Mouse (Mus musculus): Measurements from ENCODE around the gene Mrpl38. TPM values are rescaled to one million over a fixed set of nuclear protein-coding genes. Genes with fewer than 3 reads are reported as not detected.
A peak's percentile ranks its signal among the peaks of the same experiment; 100 is the strongest.

The Mrpl38 gene
- total RNA-seq (2015; ENCODE audit: low replicate concordance) (9.2 and 16.9 TPM in 2 replicates), total RNA-seq (2017; ENCODE audit: low replicate concordance) (5.3 and 8.5 TPM in 2 replicates)

GRCm38 (mm10) chr11:116138468-116139138 is at the start of gene Mrpl38:
Gene Mrpl38, minus strand, starts transcription at chr11:116138868.
- ATAC-seq (replicated peaks; ENCODE audit: low FRiP score, poor library complexity, severe bottlenecking) = peak; percentile 76

DNA sequence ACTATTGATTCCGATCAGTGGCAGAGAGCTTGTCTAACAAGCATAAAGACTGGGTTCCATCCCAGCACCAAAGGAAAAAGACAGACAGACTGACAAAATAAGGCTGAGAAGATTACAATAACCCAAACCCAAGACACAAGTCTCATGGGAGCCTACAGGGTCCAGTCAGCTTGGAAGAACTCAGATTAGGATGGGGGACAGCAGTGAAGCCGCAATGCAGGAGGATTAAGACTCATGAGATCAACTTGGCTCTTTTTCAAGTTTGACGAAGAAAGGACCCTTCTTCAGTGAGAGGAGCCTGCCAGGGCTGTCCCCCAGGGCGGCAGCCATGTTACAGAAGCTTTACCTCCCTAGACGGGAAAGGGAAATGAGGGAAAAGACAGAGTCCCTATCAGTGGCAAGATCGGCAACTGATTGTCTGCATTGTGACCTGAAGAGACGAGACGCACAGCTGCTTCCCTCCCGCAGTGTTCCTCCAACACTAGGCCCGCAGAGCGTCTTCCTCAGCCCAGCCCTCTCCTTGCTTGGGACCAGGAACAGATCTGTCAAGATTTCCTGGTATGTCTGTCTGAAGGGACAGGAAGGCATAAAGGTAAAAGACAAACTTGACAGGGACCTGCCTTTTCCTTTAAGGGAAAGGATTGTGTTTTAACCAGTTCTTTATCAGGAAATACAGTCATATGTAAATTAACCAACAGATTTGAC is 48.7 kb upstream of the Mrpl38 start:
- no peak for ATAC-seq (replicated peaks; ENCODE audit: low FRiP score, poor library complexity, severe bottlenecking)

DNA sequence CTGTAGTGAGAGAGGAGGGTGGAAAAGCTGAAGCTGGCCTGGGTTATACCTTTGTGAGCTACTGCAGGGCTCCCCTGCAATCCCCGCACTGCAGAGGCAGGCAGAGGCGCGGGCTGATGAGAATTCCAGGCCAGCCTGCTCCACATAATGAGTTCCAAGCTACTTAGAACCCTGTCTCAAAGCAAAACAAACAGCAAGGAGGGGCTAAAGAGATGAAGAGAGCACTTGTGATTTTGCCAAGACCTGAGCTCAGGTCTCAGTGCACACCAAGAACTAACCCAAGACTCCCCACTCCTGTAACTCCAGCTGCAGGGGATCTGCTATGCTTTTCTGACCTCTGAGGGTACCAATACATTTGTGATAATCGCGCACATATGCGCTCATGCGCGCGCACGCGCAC is 47.7 kb upstream of the Mrpl38 start:
- no peak for ATAC-seq (replicated peaks; ENCODE audit: low FRiP score, poor library complexity, severe bottlenecking)

DNA sequence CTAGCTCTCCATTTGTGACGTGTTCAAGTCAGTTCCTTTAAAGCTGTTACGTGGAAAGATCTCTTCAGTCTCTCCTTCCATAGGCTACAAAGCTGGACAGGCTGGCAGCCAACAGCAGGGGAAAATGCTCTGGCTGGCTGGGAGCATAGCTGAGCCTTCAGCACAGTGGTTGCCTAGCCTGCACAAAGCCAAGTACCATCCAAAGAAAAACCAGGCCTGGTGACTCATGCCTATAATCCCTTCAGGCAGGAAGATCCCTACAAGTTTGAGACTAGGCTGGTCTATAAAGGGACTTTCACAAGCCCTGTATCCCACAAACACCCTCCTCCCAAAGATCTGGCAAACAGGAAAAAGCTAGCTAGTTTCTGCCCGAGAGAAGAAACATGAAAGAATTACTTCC is 47.2 kb upstream of the Mrpl38 start:
- no peak for ATAC-seq (replicated peaks; ENCODE audit: low FRiP score, poor library complexity, severe bottlenecking)

DNA sequence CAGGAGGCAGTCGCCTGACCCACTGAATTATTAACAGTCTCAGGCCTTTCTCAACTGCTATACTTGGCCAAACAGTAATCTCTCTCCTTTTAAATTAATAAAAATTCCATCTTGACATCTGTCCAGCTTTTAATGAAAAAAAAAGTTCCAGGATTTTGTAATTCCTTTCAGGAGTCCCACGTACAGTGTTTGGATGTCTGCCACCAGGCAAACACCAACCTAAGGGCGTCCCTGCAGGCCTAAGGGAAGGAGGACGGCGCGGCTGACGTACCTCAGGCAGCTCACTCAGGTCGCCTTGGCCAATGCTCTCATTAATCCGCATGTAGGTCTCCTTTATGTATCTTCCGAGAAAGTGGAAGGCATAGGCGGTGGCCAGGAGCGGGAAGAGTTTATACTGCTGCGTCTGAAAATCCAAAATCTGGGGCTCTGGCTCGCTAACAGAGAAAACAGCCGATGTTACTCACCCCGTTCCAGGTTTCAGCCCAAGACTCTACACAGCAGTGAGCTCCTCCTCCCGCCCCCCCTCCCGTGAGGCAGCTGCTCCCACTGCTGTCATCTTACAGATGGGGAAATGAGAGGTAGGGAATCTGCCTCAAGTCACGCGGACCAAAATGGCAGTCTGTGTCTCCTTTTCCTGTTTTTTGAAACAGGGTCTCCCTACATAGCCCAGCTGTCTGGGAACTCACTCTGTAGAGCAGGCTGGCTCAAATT is 39.9 kb upstream of the Mrpl38 start:
- ATAC-seq (replicated peaks; ENCODE audit: low FRiP score, poor library complexity, severe bottlenecking) = no peak

DNA sequence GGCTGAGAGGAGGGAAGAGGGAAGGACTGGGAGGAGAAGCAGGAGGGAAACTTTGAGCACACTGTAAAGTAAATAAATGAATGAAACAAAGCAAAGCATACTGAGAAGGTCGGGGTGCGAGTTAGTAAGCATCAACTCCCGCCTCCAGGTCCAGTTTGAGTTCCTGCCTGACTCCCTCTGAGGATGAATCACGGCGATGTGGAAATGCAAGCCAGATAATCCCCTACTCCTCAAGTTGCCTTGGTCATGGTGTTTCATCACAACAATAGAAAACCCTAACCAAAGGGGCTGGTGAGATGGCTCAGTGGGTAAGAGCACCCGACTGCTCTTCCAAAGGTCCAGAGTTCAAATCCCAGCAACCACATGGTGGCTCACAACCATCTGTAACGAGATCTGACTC is 37.3 kb upstream of the Mrpl38 start:
- no peak for ATAC-seq (replicated peaks; ENCODE audit: low FRiP score, poor library complexity, severe bottlenecking)

GRCm38 (mm10) chr11:116174775-116175448 is 36.2 kb upstream of the Mrpl38 start:
- no peak for ATAC-seq (replicated peaks; ENCODE audit: low FRiP score, poor library complexity, severe bottlenecking)

DNA sequence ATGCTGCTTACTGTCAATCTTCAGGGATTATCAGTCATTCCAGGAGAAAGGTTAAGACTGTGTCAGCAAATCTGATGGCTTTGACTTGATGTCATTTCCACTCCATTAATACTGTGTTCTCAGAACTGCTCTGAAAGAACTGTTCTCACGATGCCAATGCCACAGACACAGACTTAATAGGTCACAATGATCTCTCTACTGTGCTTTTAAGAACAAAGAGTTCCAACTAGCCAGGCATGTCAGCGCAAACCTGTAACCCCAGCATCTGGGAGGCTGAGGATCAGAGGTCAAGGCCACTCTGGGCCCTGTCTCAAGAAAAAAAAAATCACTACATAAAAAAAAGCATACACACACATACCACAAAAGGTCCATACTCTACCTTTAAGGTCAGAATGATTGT is 33.3 kb upstream of the Mrpl38 start:
- ATAC-seq (replicated peaks; ENCODE audit: low FRiP score, poor library complexity, severe bottlenecking) = no peak

GRCm38 (mm10) chr11:116170003-116170800 is 31.5 kb upstream of the Mrpl38 start:
- no peak for ATAC-seq (replicated peaks; ENCODE audit: low FRiP score, poor library complexity, severe bottlenecking)

DNA sequence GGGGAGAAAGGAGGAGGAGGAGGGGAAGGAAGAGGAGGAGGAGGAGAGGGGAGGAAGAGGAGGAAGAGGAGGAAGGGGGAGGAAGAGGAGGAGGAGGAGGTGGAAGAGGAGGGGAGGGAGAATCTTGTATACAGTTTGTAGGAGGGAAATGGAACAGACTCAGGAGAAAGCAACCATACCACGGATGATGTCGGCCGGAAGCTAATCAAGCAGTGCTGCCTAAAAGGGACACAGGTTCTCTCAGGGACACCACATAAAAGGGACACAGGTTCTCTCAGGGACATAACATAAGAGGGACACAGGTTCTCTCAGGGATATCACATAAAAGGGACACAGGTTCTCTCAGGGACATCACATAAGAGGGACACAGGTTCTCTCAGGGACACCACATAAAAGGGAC is 30.5 kb upstream of the Mrpl38 start:
- no peak for ATAC-seq (replicated peaks; ENCODE audit: low FRiP score, poor library complexity, severe bottlenecking)

DNA sequence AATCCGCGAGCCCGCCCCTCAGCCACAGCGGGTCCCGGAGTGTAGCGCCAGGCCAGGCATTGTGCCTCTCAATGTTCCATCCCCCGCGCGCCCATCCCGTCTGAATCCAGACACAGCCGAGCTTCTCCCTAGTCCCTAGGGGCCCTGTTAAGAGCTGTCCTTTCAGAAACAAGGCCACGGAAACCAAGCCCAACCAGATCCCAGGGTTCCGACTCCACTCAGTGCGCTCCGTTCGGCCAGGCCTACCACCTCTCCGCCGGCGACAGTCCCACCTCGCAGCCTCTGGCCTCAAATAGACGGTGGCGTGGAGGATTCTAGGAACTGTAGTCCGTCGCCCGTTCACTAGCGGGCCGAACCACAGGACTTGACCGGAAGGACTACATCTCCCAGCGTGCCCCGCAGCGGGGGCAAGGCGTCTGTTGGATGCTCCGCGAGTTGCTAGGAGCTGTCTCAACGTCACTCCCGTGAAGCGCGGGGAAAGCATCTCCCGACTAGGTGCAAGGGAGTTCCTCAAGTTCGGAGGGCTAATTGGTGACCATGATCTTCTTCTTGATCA is 29.3 kb upstream of the Mrpl38 start, which contains the start of gene Fbf1:
Gene Fbf1 (minus strand): TSS at position 283 of the 556 bp plus-strand sequence.
- ATAC-seq (replicated peaks; ENCODE audit: low FRiP score, poor library complexity, severe bottlenecking) = peak; percentile 99

DNA sequence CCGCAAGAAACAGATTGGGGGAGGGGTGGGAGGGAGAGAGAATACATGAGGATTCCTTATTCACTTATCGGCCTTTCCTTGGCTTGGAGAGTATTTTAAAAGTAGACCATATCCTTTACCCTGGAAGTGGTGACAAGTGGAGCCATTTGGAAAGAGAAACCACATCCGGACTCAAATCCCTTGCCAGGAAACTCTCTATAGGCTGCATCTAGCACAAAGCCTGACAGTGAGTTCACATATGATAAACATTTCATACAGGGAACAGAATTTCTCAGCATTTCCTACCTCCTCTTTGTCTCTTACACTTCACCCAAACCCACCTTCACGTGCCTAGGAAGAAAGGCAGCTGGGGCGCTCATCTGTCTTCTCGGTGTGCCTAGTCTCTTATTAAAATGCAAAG is 28.6 kb upstream of the Mrpl38 start:
- peak; percentile 12 for ATAC-seq (replicated peaks; ENCODE audit: low FRiP score, poor library complexity, severe bottlenecking)

DNA sequence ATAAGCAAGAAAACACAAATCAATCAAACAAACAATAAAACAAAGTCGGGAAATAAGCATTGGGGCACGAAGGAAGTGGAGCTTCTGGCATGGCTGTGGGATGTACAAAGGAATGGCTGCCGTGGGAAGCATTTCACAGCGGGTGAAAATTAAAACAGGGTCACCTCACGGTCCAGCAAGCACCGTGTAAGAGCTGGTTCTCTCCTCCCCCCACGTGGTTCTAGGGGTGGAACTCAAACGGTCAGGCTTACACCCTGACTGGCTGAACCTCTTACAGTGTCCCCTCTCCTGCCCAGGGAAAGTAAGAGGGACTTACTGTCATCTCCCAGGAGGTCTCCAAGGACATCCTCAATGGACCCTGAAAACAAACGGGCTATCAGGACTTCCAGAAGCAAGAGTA is 24.3 kb upstream of the Mrpl38 start:
- no peak for ATAC-seq (replicated peaks; ENCODE audit: low FRiP score, poor library complexity, severe bottlenecking)

DNA sequence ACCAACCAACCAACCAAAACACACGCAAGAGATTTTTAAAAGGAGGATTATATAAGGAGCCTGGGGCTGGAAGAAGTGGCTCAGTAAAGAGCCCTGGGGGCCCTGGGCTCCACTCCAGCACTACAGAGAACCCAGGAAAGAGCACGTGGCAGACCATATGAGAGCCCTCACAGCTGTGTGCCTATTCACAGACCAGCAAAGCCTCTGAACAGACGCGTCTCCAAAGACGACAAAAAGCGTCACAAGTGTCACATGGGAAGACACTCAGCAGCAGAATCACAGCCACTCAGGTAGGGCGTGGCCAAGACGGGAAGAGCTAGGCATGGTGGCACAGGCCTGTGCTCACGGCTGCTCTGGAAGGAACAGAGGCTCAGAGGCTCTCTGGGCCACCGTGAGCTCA is 23.5 kb upstream of the Mrpl38 start:
- ATAC-seq (replicated peaks; ENCODE audit: low FRiP score, poor library complexity, severe bottlenecking) = no peak

- no peak for ATAC-seq (replicated peaks; ENCODE audit: low FRiP score, poor library complexity, severe bottlenecking)
These were observed 22.6 kb upstream of the Mrpl38 start for GRCm38 (mm10) chr11:116161312-116161711.

GRCm38 (mm10) chr11:116150960-116151359 is 12.3 kb upstream of the Mrpl38 start:
- peak; percentile 83 for ATAC-seq (replicated peaks; ENCODE audit: low FRiP score, poor library complexity, severe bottlenecking)

GRCm38 (mm10) chr11:116149341-116149740 is 10.7 kb upstream of the Mrpl38 start:
- ATAC-seq (replicated peaks; ENCODE audit: low FRiP score, poor library complexity, severe bottlenecking) = no peak

GRCm38 (mm10) chr11:116148761-116149221 is 10.1 kb upstream of the Mrpl38 start:
- ATAC-seq (replicated peaks; ENCODE audit: low FRiP score, poor library complexity, severe bottlenecking) = no peak
